Mouse (Mus musculus) liver, adult 2 months (tissue): ENCODE data around the gene Deaf1.
A peak's percentile ranks its signal among the peaks of the same experiment; 100 is the strongest.

Experiments used
- CTCF ChIP-seq: fragments of 200-500 bp; IDR thresholded peaks from 2 replicates; pipeline ENCODE4 v1.5.1; 2011; ENCODE audit warnings: low read depth, low read length, control low read depth
- POLR2A ChIP-seq: fragments of 200-500 bp; IDR thresholded peaks from 2 replicates; pipeline ENCODE4 v1.6.1; 2011; ENCODE audit warnings: low read length, control low read depth; ENCODE audit not compliant: insufficient read depth; ENCODE audit errors: extremely low read depth

- TF ChIP-seq POLR2A (0 out of 2 replicates have a peak, but pooled peaks have one; percentile 24), CTCF (no peak)
Measured at GRCm38 (mm10) chr7:141340476-141340875, 13.0 kb upstream of the Deaf1 start.
